Mouse (Mus musculus): Measurements from ENCODE around the gene Nudt13. TPM values are rescaled to one million over a fixed set of nuclear protein-coding genes. Genes with fewer than 3 reads are reported as not detected.

The Nudt13 gene
- total RNA-seq, 2 experiments from 2014 or later, result 43.3 to 70.4 TPM

- DNase-seq (ENCODE audit: low spot score in 2 of 2), result no peak
Observed at GRCm38 (mm10) chr14:20331316-20331715, 36.8 kb downstream of the Nudt13 start.

GRCm38 (mm10) chr14:20339415-20339814 is 44.9 kb downstream of the Nudt13 start:
- DNase-seq (ENCODE audit: low spot score in 2 of 2), result no peak

- peak in 1 of 2 experiments; percentile 19 for DNase-seq (ENCODE audit: low spot score in 2 of 2)
Observed at GRCm38 (mm10) chr14:20340149-20340548, 45.7 kb downstream of the Nudt13 start.

- no peak for DNase-seq (ENCODE audit: low spot score in 2 of 2)
Observed at GRCm38 (mm10) chr14:20340866-20341265, 46.4 kb downstream of the Nudt13 start.

- DNase-seq (ENCODE audit: low spot score in 2 of 2), result no peak
Observed at GRCm38 (mm10) chr14:20345885-20346284, 51.4 kb downstream of the Nudt13 start.

- DNase-seq (ENCODE audit: low spot score in 2 of 2), result no peak
Observed at GRCm38 (mm10) chr14:20347441-20347990, 53.0 kb downstream of the Nudt13 start.

GRCm38 (mm10) chr14:20347991-20348541 is 53.6 kb downstream of the Nudt13 start, which contains the start of the genes Ecd and Fam149b:
TSS of gene Ecd (minus strand) at chr14:20348121.
TSS of gene Fam149b (plus strand) at chr14:20348162.
- DNase-seq (ENCODE audit: low spot score in 2 of 2), result peak; percentile 85 to 87

- no peak for DNase-seq (ENCODE audit: low spot score in 2 of 2)
Observed at GRCm38 (mm10) chr14:20363230-20363629, 68.7 kb downstream of the Nudt13 start.

Other genes starting within 250 kb of the Nudt13 start
- gene Saysd1, start 156.2 kb upstream of the Nudt13 start, total RNA-seq (2021), result 1 to 10 TPM; 5.1 to 7.8 TPM
- 10 to 100 TPM in 1 of 2 experiments, 1 to 10 TPM in 1; 4.3 to 10.7 TPM for gene Kcnk5, start 112.9 kb upstream of the Nudt13 start, total RNA-seq (2021)
- gene Kcnk16, start 25.5 kb upstream of the Nudt13 start, total RNA-seq (2021), result not detected
- gene Ecd, start 53.4 kb downstream of the Nudt13 start, total RNA-seq (2021), result 10 to 100 TPM; 32.9 to 42.8 TPM
- gene Fam149b, start 53.5 kb downstream of the Nudt13 start, total RNA-seq (2021), result 10 to 100 TPM; 37.1 to 43.7 TPM
- 10 to 100 TPM; 28.3 to 33.5 TPM for gene Dnajc9, start 94.2 kb downstream of the Nudt13 start, total RNA-seq (2021)
- 10 to 100 TPM; 61.3 to 67.1 TPM for gene Mrps16, start 98.9 kb downstream of the Nudt13 start, total RNA-seq (2021)
- gene Cfap70, start 157.5 kb downstream of the Nudt13 start, total RNA-seq (2021), result 1 to 10 TPM in 1 of 2 experiments, under 1 TPM in 1; 0.96 to 1.1 TPM
- gene Anxa7, start 185.4 kb downstream of the Nudt13 start, total RNA-seq (2021), result 100 to 1,000 TPM; 101 to 116 TPM
- gene Mss51, start 202.2 kb downstream of the Nudt13 start, total RNA-seq (2021), result under 1 TPM; 0.60 to 0.70 TPM